Mouse (Mus musculus) CD4-positive, CD25-positive, alpha-beta regulatory T cell, adult 4 months (primary cell): ENCODE data around the gene Trim12a. TPM values are rescaled to one million over a fixed set of nuclear protein-coding genes. Genes with fewer than 3 reads are reported as not detected.
"Not testable (repeated sequence)": the region's sequence is repeated elsewhere in the genome, so short reads cannot be mapped to it uniquely, and the experiment has no call there.

Source experiments
- ATAC-seq: one replicate; pipeline ENCODE4 v1.8.0; 2017
- polyA plus RNA-seq, 2 experiments: library from polyadenylated mRNA; unstranded; fragments of 100-300 nt; shearing (Covaris generic); gene quantifications; one replicate each; pipeline ENCODE4 v1.2.1; 2017

Trim12a gene
- polyA plus RNA-seq = 100 to 1,000 TPM; 162 to 190 TPM

DNA sequence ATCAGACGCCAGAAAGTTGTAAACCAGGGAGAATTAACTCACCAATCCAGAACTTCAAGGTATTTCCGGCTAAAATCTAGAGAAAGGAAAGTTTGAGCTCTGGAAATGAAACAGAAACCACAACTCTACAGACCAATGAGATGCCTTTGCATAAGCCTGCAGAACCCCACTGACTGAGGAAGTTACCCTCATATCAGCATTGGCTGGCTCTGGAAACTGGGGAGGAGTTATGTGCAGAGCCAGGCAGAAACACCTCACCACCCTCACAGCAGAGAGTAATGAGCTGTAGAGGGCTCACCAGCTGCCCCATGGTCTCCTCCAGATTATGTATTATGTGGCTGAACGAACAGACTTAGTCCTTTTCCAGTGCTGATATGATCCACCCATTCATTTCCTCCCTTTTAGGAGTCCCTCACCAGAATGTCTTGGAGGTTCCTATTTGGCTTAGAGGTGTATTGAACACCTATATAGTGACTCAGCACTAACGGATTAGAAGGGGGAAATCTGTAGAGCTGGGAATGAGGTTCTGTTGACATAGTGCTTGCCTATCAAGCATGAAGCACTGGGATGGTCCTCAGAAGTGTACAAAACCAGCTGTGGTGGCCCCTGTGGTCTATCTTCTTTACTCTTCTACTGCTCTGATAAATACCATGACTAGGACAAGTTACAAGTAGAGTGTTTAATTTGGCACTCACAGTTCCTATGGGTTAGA lies at the start of gene Trim12a:
Gene Trim12a, minus strand, starts transcription at position 98 of the 712 bp plus-strand sequence.
- peak; percentile 94 for ATAC-seq

DNA sequence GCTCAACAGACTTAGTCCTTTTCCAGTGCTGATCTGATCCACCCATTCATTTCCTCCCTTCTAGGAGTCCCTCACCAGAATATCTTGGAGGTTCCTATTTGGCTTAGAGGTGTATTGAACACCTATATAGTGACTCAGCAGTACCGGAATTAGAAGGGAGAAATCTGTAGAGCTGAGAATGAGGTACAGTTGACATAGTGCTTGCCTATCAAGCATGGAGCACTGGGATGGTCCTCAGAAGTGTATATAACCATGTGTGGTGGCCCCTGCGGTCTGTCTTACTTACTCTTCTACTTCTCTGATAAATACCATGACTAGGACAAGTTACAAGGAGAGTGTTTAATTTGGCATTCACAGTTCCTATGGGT lies 38.3 kb upstream of the Trim12a start:
- ATAC-seq = no peak

DNA sequence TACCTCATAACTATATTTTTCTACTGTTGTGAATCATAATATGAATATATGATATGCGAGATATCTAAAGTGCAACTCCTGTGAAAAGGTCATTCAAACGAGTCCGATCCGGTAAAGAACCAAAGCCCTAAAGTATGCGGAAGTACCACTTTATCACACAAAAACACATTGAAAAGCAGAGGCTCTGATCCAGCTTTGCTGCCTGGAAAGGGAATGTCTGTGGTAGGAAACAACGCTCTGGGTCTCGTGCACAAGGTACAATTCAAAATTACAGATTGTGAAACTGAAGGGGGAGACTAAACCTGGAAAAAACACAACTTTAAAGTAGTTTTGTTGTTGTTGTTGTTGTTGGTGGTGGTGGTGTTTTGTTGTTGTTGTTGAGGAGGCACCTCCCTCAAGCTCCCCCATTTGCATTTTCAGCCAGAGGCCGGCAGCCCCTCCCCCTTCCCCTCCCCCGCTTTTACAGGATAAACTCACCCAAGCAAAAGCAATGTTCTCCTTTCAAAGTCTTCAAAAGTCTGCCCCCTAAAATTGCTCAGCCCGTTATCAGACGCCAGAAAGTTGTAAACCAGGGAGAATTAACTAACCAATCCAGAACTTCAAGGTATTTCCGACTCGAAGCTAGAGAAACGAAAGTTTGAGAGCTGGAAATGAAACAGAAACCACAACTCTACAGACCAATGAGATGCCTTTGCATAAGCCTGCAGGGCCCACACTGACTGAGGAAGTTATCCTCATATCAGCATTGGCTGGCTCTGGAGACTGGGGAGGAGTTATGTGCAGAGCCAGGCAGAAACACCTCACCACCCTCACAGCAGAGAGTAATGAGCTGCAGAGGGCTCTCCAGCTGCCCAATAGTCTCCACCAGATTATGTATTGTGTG lies 37.7 kb upstream of the Trim12a start, which contains the start of gene Trim12c:
Gene Trim12c, minus strand, starts transcription at position 646 of the 883 bp plus-strand sequence.
- peak; percentile 99 for ATAC-seq

DNA sequence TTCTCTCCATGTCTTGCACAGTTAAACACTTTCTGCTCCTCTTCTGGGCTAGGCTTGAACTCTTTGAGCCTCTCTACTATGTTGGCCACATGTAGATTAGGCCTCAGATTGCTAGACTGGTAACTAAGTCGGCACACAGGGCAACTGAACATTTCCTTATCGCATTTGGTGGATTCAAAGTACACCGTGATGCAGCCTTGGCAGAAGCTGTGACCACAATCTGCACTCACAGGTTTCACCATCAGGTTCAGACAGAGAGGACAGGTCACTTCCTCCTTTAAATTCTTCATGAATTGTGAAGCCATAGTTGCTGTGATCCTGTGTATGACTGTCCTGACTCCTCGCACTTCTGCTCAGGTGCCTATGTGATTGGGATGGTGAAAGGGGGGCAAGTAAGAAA lies 32.8 kb upstream of the Trim12a start:
- not testable (repeated sequence) for ATAC-seq

DNA sequence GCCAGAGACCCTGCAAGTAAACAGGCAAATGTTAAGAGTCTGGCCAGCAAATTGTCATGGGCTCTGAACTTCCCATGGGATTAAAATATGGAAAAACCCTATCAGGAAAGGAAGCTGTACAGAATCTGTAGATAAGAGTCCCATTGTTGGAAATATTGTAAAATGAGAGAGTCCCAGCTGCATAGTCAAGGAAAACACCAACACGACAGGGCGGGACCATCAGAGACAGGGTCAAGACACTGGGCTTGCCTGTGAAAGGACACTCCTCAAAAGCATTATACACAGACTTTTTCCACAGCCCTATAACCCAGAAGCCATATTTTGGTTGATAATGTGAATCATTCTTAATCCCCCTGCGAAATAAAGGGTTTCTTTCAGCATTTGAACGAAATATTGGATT lies 25.5 kb upstream of the Trim12a start:
- ATAC-seq = not testable (repeated sequence)

DNA sequence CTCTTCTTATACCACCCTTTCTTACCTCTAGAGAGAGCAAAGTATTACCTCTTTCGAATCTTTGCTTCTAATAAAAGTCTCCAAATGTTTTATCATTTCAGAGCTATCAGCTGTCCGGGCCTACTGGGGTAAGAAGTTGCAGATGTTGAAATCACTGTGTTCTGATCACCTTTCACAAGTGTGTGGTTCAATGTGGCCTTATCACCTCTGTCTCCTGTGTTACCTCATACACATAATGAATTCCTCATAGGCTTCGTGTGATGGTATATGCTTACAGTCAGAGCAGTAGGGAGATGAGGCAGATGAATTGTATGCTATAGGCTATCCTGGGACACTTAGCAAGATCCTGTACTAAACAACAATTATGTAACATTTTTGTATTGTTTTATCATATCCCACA lies 20.3 kb upstream of the Trim12a start:
- not testable (repeated sequence) for ATAC-seq

DNA sequence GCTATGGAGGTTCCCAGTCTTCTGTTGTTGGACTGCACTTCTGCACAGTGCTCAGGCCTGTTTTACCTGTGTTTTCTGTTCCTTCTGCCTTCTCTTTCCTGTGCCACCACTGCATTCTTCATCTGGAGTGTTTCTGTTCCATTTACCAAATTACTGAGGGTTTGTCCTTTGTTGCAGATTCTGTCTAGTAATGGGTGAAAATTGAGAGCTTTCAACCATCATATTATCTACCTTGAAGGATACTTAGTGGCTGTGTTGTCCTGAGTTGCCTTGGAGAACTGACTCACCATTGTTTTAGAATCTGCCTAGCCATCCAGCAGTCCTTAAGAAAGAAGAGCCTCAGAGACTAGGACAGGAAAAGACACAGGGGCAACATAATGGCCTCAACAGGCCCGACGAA lies 13.9 kb upstream of the Trim12a start, which contains the start of gene Trim34b:
Gene Trim34b, plus strand, starts transcription at position 301 of the 400 bp plus-strand sequence.
- not testable (repeated sequence) for ATAC-seq

DNA sequence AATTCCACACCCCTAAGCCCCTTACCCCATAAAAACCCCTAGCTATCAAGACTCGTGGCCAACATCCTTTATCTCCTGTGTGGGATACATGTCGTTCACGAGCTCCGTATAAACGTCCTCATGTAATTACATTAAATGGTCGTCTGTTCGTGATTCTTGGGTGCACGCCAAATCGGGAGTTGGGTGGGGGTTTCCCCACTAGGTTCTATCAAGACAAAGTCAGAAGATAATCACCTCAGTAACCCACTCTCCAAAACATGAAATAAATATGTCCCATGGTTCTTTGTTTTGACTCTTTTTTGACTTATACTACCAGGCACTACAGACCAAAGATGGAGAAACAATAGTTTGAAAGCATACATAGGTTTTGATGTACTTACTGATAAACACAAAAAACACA lies 6.8 kb upstream of the Trim12a start:
- ATAC-seq = peak; percentile 74

DNA sequence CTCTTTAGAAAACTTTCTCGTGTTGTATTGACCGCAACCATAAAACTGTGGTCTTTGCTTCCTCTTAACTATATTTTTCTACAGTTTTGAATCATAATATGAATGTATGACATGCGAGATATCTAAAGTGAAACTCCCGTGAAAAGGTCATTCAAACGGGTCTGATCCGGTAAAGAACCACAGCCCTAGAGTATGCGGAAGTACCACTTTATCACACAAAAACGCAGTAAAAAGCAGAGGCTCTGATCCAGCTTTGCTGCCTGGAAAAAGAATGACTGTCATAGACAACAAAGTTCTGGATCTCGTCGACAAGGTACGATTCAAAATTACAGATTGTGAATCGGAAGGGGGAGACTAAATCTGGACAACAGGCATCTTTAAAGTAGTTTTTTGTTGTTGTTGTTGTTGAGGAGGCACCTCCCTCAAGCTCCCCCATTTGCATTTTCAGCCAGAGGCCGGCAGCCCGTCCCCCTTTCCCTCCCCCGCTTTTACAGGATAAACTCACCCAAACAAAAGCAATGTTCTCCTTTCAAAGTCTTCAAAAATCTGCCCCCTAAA lies 391 bp downstream of the Trim12a start:
- peak; percentile 58 for ATAC-seq

DNA sequence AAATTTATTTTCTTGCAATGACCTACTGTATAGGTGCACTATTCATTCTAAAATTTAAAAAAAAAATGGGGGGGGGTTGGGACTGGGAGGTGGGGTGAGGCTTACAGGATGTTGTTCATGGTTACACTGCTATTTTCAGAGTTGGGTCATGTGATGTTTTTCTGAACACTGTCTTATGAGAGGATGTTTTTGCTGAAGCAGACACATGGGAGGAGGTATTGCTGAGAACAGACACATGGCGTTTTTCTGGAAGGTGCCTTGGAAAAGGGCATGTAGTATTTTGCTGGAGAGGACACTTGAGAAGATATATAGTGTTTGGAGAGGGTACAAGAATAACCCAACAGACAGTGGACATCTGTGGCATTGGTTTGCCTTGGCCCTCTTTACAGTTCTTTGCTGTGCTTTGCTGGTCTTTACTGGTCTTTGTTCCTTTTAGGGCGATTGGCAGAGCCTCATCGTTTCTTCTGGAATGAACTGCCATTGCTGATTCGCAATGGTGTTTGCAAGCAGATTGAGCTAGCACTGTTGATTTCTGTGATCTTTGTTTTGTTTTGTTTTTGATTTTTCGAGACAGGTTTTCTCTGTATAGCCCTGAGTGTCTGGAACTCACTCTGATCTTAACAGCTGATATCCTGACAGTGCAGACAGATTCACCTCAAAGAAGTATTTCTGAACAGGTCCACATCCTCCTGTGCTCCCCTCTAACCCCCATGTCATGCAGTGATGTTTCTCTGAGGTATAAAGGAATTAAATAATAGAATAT lies 23.4 kb downstream of the Trim12a start:
- peak; percentile 59 for ATAC-seq

DNA sequence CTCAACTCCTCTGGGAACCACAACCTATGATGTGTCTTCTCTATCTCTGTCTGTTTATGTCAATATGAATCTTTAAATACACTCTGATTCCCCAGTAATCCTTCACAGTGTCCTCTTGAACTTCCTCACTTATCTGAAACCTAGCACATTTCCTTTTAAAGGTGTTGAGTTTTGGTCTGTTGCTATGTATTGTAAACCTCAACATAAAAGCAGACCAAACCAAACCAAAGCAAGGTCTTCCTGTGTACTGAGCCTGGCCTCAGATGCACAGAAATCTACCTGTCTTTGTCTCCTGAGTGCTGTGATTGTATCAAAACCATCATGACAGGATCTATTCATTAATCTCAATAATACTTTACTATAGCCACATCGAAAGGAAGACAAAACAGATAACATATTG lies 24.6 kb downstream of the Trim12a start:
- ATAC-seq = peak; percentile 14

DNA sequence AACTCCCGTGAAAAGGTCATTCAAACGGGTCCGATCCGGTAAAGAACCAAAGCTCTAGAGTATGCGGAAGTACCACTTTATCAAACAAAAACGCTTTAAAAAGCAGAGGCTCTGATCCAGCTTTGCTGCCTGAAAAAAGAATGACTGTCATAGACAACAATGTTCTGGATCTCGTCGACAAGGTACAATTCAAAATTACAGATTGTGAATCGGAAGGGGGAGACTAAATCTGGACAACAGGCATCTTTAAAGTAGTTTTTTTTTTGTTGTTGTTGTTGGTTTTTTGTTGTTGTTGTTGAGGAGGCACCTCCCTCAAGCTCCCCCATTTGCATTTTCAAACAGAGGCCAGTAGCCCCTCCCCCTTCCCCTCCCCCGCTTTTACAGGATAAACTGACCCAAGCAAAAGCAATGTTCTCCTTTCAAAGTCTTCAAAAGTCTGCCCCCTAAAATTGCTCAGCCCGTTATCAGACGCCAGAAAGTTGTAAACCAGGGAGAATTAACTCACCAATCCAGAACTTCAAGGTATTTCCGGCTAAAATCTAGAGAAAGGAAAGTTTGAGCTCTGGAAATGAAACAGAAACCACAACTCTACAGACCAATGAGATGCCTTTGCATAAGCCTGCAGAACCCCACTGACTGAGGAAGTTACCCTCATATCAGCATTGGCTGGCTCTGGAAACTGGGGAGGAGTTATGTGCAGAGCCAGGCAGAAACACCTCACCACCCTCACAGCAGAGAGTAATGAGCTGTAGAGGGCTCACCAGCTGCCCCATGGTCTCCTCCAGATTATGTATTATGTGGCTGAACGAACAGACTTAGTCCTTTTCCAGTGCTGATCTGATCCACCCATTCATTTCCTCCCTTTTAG lies 27.5 kb downstream of the Trim12a start, which contains the start of gene Trim5:
Gene Trim5, minus strand, starts transcription at position 519 of the 868 bp plus-strand sequence.
- peak; percentile 84 for ATAC-seq

DNA sequence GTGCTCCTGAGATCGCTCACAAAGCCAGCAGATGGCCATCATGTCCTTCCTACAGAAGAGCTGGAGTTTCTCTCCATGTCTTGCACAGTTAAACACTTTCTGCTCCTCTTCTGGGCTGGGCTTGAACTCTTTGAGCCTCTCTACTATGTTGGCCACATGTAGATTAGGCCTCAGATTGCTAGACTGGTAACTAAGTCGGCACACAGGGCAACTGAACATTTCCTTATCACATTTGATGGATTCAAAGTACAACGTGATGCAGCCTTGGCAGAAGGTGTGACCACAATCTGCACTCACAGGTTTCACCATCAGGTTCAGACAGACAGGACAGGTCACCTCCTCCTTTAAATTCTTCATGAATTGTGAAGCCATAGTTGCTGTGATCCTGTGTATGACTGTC lies 35.9 kb downstream of the Trim12a start:
- ATAC-seq = not testable (repeated sequence)

DNA sequence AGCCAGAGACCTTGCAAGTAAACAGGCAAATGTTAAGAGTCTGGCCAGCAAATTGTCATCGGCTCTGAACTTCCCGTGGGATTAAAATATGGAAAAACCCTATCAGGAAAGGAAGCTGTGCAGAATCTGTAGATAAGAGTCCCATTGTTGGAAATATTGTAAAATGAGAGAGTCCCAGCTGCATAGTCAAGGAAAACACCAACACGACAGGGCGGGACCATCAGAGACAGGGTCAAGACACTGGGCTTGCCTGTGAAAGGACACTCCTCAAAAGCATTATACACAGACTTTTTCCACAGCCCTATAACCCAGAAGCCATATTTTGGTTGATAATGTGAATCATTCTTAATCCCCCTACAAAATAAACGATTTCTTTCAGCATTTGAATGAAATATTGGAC lies 49.9 kb downstream of the Trim12a start:
- not testable (repeated sequence) for ATAC-seq

DNA sequence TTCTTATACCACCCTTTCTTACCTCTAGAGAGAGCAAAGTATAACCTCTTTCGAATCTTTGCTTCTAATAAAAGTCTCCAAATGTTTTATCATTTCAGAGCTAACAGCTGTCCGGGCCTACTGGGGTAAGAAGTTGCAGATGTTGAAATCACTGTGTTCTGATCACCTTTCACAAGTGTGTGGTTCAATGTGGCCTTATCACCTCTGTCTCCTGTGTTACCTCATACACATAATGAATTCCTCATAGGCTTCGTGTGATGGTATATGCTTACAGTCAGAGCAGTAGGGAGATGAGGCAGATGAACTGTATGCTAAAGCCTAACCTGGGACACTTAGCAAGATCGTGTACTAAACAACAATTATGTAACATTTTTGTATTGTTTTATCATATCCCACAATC lies 54.9 kb downstream of the Trim12a start:
- ATAC-seq = not testable (repeated sequence)

Other genes with a start within 250 kb of the Trim12a start
- not detected for gene Olfr644, start 243.6 kb downstream of the Trim12a start, polyA plus RNA-seq
- gene Olfr645, start 230.0 kb downstream of the Trim12a start, polyA plus RNA-seq = not detected
- gene Olfr646, start 210.6 kb downstream of the Trim12a start, polyA plus RNA-seq = not detected
- gene Ubqln5, start 185.6 kb downstream of the Trim12a start, polyA plus RNA-seq = not detected
- gene Olfr643, start 178.1 kb downstream of the Trim12a start, polyA plus RNA-seq = not detected
- not detected for gene Ubqln3, start 172.2 kb downstream of the Trim12a start, polyA plus RNA-seq
- not detected for gene Ubqlnl, start 164.9 kb downstream of the Trim12a start, polyA plus RNA-seq
- not detected for gene Olfm5, start 150.6 kb downstream of the Trim12a start, polyA plus RNA-seq
- under 1 TPM; 0.20 to 0.23 TPM for gene Olfr648, start 132.1 kb downstream of the Trim12a start, polyA plus RNA-seq
- not detected for gene Olfr649, start 119.5 kb downstream of the Trim12a start, polyA plus RNA-seq
- gene Trim6, start 96.7 kb downstream of the Trim12a start, polyA plus RNA-seq = 1 to 10 TPM in 1 of 2 experiments, under 1 TPM in 1; 0.25 to 2.7 TPM
- gene Trim34a, start 71.0 kb downstream of the Trim12a start, polyA plus RNA-seq = 10 to 100 TPM; 71.3 to 83.9 TPM
- 10 to 100 TPM; 36.0 to 41.6 TPM for gene Trim5, start 27.4 kb downstream of the Trim12a start, polyA plus RNA-seq
- gene Trim34b, start 14.0 kb upstream of the Trim12a start, polyA plus RNA-seq = 1 to 10 TPM; 1.1 to 2.3 TPM
- gene Trim12c, start 37.9 kb upstream of the Trim12a start, polyA plus RNA-seq = 10 to 100 TPM; 20.6 to 26.7 TPM
- 1 to 10 TPM; 1.1 to 1.5 TPM for gene Trim30b, start 54.4 kb upstream of the Trim12a start, polyA plus RNA-seq
- 1 to 10 TPM in 1 of 2 experiments, under 1 TPM in 1; 0.75 to 1.2 TPM for gene Trim30c, start 85.4 kb upstream of the Trim12a start, polyA plus RNA-seq
- gene Trim30a, start 149.7 kb upstream of the Trim12a start, polyA plus RNA-seq = 10 to 100 TPM; 81.7 to 90.6 TPM
- gene Trim30d, start 192.4 kb upstream of the Trim12a start, polyA plus RNA-seq = 10 to 100 TPM; 40.7 to 42.4 TPM
- not detected for gene Olfr651, start 234.7 kb upstream of the Trim12a start, polyA plus RNA-seq
- under 1 TPM in 1 of 2 experiments, not detected in 1; 0.13 TPM for gene Olfr652, start 245.4 kb upstream of the Trim12a start, polyA plus RNA-seq